Mouse (Mus musculus): ENCODE measurements around the gene Slc37a3. TPM values are rescaled to one million over a fixed set of nuclear protein-coding genes. Genes with fewer than 3 reads are reported as not detected.

Slc37a3 gene
- polyA plus RNA-seq, 1 experiment, result 19.6 TPM

Other genes with a start within 250 kb of the Slc37a3 start
- 3.2 and 5.6 TPM in 2 replicates for gene Kdm7a, start 170.9 kb downstream of the Slc37a3 start, polyA plus RNA-seq (2012; rRNA removed)
- 15.6 and 19.7 TPM in 2 replicates for gene Rab19, start 3.5 kb upstream of the Slc37a3 start, polyA plus RNA-seq (2012; rRNA removed)
- 111 and 126 TPM in 2 replicates for gene Mkrn1, start 42.8 kb upstream of the Slc37a3 start, polyA plus RNA-seq (2012; rRNA removed)
- 3.5 and 4.5 TPM in 2 replicates for gene Dennd2a, start 180.2 kb upstream of the Slc37a3 start, polyA plus RNA-seq (2012; rRNA removed)
- 11.5 and 12.8 TPM in 2 replicates for gene Adck2, start 196.2 kb upstream of the Slc37a3 start, polyA plus RNA-seq (2012; rRNA removed)
- gene Gm42420, start 208.1 kb upstream of the Slc37a3 start, polyA plus RNA-seq (2012; rRNA removed), result 2.6 and 3.6 TPM in 2 replicates
- gene Ndufb2, start 214.9 kb upstream of the Slc37a3 start, polyA plus RNA-seq (2012; rRNA removed), result 301 and 321 TPM in 2 replicates